Mouse (Mus musculus) myocyte (in vitro differentiated cells): Measurements from ENCODE around the gene Zbtb40. TPM values are rescaled to one million over a fixed set of nuclear protein-coding genes. Genes with fewer than 3 reads are reported as not detected.

Experiments used
- H3K27me3 ChIP-seq: one replicate; pipeline ENCODE4 v1.6.1; 2011; ENCODE audit not compliant: control insufficient read depth, insufficient read depth, insufficient read length
- H3K36me3 ChIP-seq: one replicate; pipeline ENCODE4 v1.6.1; 2011; ENCODE audit not compliant: control insufficient read depth, insufficient read depth
- H3K4me2 ChIP-seq: one replicate; pipeline ENCODE4 v1.6.1; 2011; ENCODE audit warnings: low read depth, control low read depth
- H3K4me3 ChIP-seq: one replicate; pipeline ENCODE4 v1.5.1; 2011; ENCODE audit warnings: mild to moderate bottlenecking, control low read depth, moderate library complexity
- H3K79me2 ChIP-seq: one replicate; pipeline ENCODE4 v1.6.1; 2011; ENCODE audit not compliant: control insufficient read depth, insufficient read depth
- H3ac ChIP-seq: one replicate; pipeline ENCODE4 v1.6.1; 2011; ENCODE audit not compliant: control insufficient read depth, insufficient read length
- CEBPB ChIP-seq: IDR thresholded peaks from 2 replicates; pipeline ENCODE4 v1.6.1; 2011; ENCODE audit warnings: mild to moderate bottlenecking, moderate library complexity; ENCODE audit not compliant: poor library complexity, insufficient read depth, severe bottlenecking
- E2F4 ChIP-seq: IDR thresholded peaks from one replicate; pipeline ENCODE4 v1.6.1; 2011; ENCODE audit warnings: mild to moderate bottlenecking, control low read depth, moderate library complexity; ENCODE audit not compliant: insufficient read depth
- MAX ChIP-seq: IDR thresholded peaks from one replicate; pipeline ENCODE4 v1.6.1; 2011; ENCODE audit warnings: low read depth, mild to moderate bottlenecking, control low read depth
- MYOD1 ChIP-seq, 3 experiments: IDR thresholded peaks; one replicate each; pipeline ENCODE4 v1.6.1; 2011; ENCODE audit warnings: control low read depth in 2 of 3, low read depth in 2 of 3, mild to moderate bottlenecking in 2 of 3, moderate library complexity in 1 of 3; ENCODE audit not compliant: insufficient read length in 2 of 3, control insufficient read depth in 1 of 3
- MYOG ChIP-seq, 3 experiments: IDR thresholded peaks; one replicate each; pipeline ENCODE4 v1.6.1; 2011; ENCODE audit warnings: control low read depth in 2 of 3, low read depth in 2 of 3, mild to moderate bottlenecking in 2 of 3; ENCODE audit not compliant: insufficient read length in 2 of 3, control insufficient read depth in 1 of 3, insufficient read depth in 1 of 3
- POLR2A ChIP-seq: IDR thresholded peaks from one replicate; pipeline ENCODE4 v1.6.1; 2011; ENCODE audit warnings: low read depth, mild to moderate bottlenecking, control low read depth, moderate library complexity; ENCODE audit not compliant: insufficient read length
- POLR2AphosphoS2 ChIP-seq: IDR thresholded peaks from one replicate; pipeline ENCODE4 v1.6.1; 2011; ENCODE audit warnings: low read depth, control low read depth; ENCODE audit not compliant: insufficient read length
- REST ChIP-seq: IDR thresholded peaks from one replicate; pipeline ENCODE4 v1.6.1; 2011; ENCODE audit warnings: mild to moderate bottlenecking, control low read depth, moderate library complexity; ENCODE audit not compliant: insufficient read depth, insufficient read length
- TCF3 ChIP-seq: IDR thresholded peaks from one replicate; pipeline ENCODE4 v1.6.1; 2011; ENCODE audit warnings: low read depth, control low read depth; ENCODE audit not compliant: insufficient read length
- USF1 ChIP-seq: IDR thresholded peaks from one replicate; pipeline ENCODE4 v1.6.1; 2011; ENCODE audit warnings: low read depth, mild to moderate bottlenecking, control low read depth, moderate library complexity
- polyA plus RNA-seq: library from polyadenylated mRNA; unstranded; fragments of >200 nt; fragmentation: generic; extraction: Trizol; gene quantifications from one replicate; pipeline ENCODE4 v1.2.1, GENCODE M21; 2012; ENCODE audit warnings: missing spikeins

Zbtb40 gene
- polyA plus RNA-seq, 1 experiment, result 7.4 TPM

GRCm38 (mm10) chr4:136942761-136943160 is 105.8 kb downstream of the Zbtb40 start:
- Histone ChIP-seq H3K79me2 (no peaks in the 10 kb centered on the region), H3K27me3 (peaks cover 95% of the 10 kb centered on the region), H3ac (no peak overlapping the region), H3K4me3 (no peak overlapping the region), H3K36me3 (no peaks in the 10 kb centered on the region), H3K4me2 (no peak overlapping the region)
- no peak for TF ChIP-seq POLR2A

GRCm38 (mm10) chr4:136937935-136938334 is 110.7 kb downstream of the Zbtb40 start:
- H3K4me3 ChIP-seq, result no peak overlapping the region
- H3K27me3 ChIP-seq, result peaks cover 74% of the 10 kb centered on the region
- no peak overlapping the region for H3K4me2 ChIP-seq
- H3ac ChIP-seq, result no peak overlapping the region
- no peaks in the 10 kb centered on the region for H3K79me2 ChIP-seq
- TF ChIP-seq MAX (no peak), MYOD1 (IDR thresholded peaks at IDR 0.05; ENCODE audit: control insufficient read depth in 1 of 3, insufficient read length in 2 of 3, low read depth in 2 of 3) (peak in 2 of 3 experiments; percentile 20 to 81), POLR2A (no peak), POLR2AphosphoS2 (no peak), MYOG (IDR thresholded peaks at IDR 0.05; ENCODE audit: control insufficient read depth in 1 of 3, insufficient read depth in 1 of 3, insufficient read length in 2 of 3, low read depth in 2 of 3) (peak in 1 of 3 experiments; percentile 67)
- no peaks in the 10 kb centered on the region for H3K36me3 ChIP-seq

GRCm38 (mm10) chr4:136937344-136937743 is 111.3 kb downstream of the Zbtb40 start:
- Histone ChIP-seq H3K4me3 (no peak overlapping the region), H3K36me3 (no peaks in the 10 kb centered on the region), H3ac (no peak overlapping the region), H3K27me3 (peaks cover 73% of the 10 kb centered on the region), H3K79me2 (no peaks in the 10 kb centered on the region), H3K4me2 (no peak overlapping the region)
- TF ChIP-seq MYOD1 (IDR thresholded peaks at IDR 0.05; ENCODE audit: control insufficient read depth in 1 of 3, insufficient read length in 2 of 3, low read depth in 2 of 3), result no peak

GRCm38 (mm10) chr4:136934746-136935613 is 113.6 kb downstream of the Zbtb40 start:
- no peak for TF ChIP-seq REST
- peak in 1 of 3 experiments; percentile 41 for TF ChIP-seq MYOD1 (IDR thresholded peaks at IDR 0.05; ENCODE audit: control insufficient read depth in 1 of 3, insufficient read length in 2 of 3, low read depth in 2 of 3)
- no peak for TF ChIP-seq TCF3
- TF ChIP-seq MAX, result no peak
- no peak for TF ChIP-seq USF1
- no peak for TF ChIP-seq E2F4
- peak in 1 of 3 experiments; percentile 35 for TF ChIP-seq MYOG (IDR thresholded peaks at IDR 0.05; ENCODE audit: control insufficient read depth in 1 of 3, insufficient read depth in 1 of 3, insufficient read length in 2 of 3, low read depth in 2 of 3)
- TF ChIP-seq POLR2AphosphoS2, result no peak
- Histone ChIP-seq H3K4me3 (no peak overlapping the region), H3K4me2 (no peak overlapping the region), H3K27me3 (peaks cover 73% of the 10 kb centered on the region), H3ac (no peak overlapping the region), H3K36me3 (no peaks in the 10 kb centered on the region), H3K79me2 (no peaks in the 10 kb centered on the region)

GRCm38 (mm10) chr4:136930474-136930873 is 118.1 kb downstream of the Zbtb40 start:
- no peak overlapping the region for H3K4me3 ChIP-seq
- H3K79me2 ChIP-seq, result no peaks in the 10 kb centered on the region
- TF ChIP-seq TCF3, result no peak
- no peak for TF ChIP-seq POLR2A
- TF ChIP-seq MAX, result no peak
- no peak for TF ChIP-seq CEBPB
- no peak for TF ChIP-seq USF1
- H3K27me3 ChIP-seq, result peaks cover 46% of the 10 kb centered on the region
- H3K36me3 ChIP-seq, result no peaks in the 10 kb centered on the region
- no peak overlapping the region for H3ac ChIP-seq
- no peak overlapping the region for H3K4me2 ChIP-seq

Other genes with a start within 250 kb of the Zbtb40 start
- gene Ephb2, start 212.8 kb downstream of the Zbtb40 start, polyA plus RNA-seq, result 21.7 TPM
- not detected for gene C1qb, start 162.6 kb downstream of the Zbtb40 start, polyA plus RNA-seq
- not detected for gene C1qc, start 155.7 kb downstream of the Zbtb40 start, polyA plus RNA-seq
- not detected for gene C1qa, start 150.0 kb downstream of the Zbtb40 start, polyA plus RNA-seq
- gene Epha8, start 92.0 kb downstream of the Zbtb40 start, polyA plus RNA-seq, result not detected
- 5.2 TPM for gene Wnt4, start 228.7 kb upstream of the Zbtb40 start, polyA plus RNA-seq